Comparison of ENCODE assay signal across 17 mouse cellular contexts in the genomic region with DNA sequence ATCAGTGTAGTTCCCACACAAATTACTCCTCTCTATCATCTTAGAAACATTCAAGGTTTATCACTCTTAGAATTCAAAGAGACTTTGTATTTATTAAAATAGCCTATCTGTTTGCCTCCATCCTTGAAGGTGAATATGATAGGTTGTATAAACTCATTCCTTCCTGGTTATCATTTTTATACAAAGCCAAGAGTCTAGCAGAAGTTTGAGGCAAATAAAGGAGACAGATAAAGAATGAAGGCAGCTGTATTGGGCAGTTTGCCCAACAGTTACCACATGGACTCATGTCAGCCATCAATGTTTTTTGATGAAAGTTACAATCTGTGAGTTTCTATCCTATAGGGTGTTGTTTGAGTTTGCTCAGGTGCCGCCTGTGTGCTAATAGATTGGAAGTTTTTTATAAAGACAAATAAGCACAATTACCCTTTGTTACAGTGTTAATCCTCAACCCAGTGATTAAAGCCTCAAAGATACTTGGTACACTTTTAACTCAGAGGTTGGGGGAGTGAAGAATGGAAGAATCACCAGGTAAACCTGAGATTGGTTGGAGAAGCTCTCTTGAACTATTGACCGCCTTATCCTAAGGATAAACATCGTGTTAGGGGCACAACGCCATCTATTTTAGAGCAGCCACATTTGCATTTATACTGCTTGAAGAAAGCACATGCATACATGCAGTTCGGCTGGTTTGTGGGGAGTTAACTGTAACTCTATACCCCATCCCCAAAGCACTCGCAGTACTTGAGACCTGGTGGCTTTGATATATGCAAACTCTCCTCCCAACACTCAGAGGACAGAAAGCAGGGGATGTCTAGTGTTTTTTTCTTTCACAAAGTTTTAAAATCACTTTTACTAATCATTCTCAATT.
"Had no signal": no experiment of that assay in that cellular context is flagged by ENCODE, and none has a peak within 500 bp of the region (broad histone marks: within the 10 kb centered on the region; RNA-seq: fewer than 3 reads in every experiment).

No protein-coding gene starts in this region.

- H3K4me1 ChIP-seq: intestine, embryonic 15.5 days; limb, embryonic 12.5 days; limb, embryonic 15.5 days had no signal

- H3K36me3 ChIP-seq: intestine, embryonic 15.5 days; limb, embryonic 12.5 days; limb, embryonic 15.5 days; lung, embryonic 15.5 days; midbrain, embryonic 10.5 days; midbrain, embryonic 13.5 days had no signal

- H3K9me3 ChIP-seq: intestine, embryonic 15.5 days; limb, embryonic 12.5 days; limb, embryonic 15.5 days; lung, embryonic 15.5 days; midbrain, embryonic 10.5 days; midbrain, embryonic 13.5 days had no signal

- H3K9ac ChIP-seq: intestine, embryonic 15.5 days; limb, embryonic 12.5 days; limb, embryonic 15.5 days; liver, embryonic 14.5 days; liver, postnatal 0 days; lung, embryonic 15.5 days; midbrain, embryonic 13.5 days had no signal

- H3K4me2 ChIP-seq: intestine, embryonic 15.5 days; limb, embryonic 12.5 days; limb, embryonic 15.5 days; liver, embryonic 11.5 days; lung, embryonic 15.5 days; midbrain, embryonic 13.5 days had no signal

- H3K27ac ChIP-seq: intestine, embryonic 15.5 days; limb, embryonic 12.5 days; limb, embryonic 15.5 days; liver, embryonic 14.5 days; lung, embryonic 15.5 days; midbrain, embryonic 10.5 days; midbrain, embryonic 13.5 days had no signal

- DNase-seq: kidney, adult 18-20 months; kidney, adult 9 months; kidney, postnatal 36 days; layer of hippocampus, postnatal 36 days; left cerebral cortex, postnatal 4 days; liver, postnatal 0 days; lung, postnatal 14 days; lung, postnatal 4 days; thymus, postnatal 36 days had no signal

- H3K27me3 ChIP-seq: intestine, embryonic 15.5 days; limb, embryonic 12.5 days; limb, embryonic 15.5 days; lung, embryonic 15.5 days; midbrain, embryonic 13.5 days had no signal

- H3K4me3 ChIP-seq: intestine, embryonic 15.5 days; limb, embryonic 12.5 days; limb, embryonic 15.5 days; lung, embryonic 15.5 days; midbrain, embryonic 10.5 days; midbrain, embryonic 13.5 days had no signal

- ATAC-seq: intestine, embryonic 15.5 days; liver, postnatal 0 days; midbrain, embryonic 13.5 days had no signal
